Comparison of ENCODE assay signal across 20 mouse cellular contexts in genomic region chr5:52954713-52955112, GRCm38 (mm10).
DNase-seq lines count a peak whose midpoint lies in the region; ATAC-seq lines count a peak whose summit lies in the region.
"Had no signal": no experiment of that assay in that cellular context is flagged by ENCODE, and none has a peak within 500 bp of the region (broad histone marks: within the 10 kb centered on the region; RNA-seq: fewer than 3 reads in every experiment).

No protein-coding gene starts in this region.

- peak; percentile 22 to 74 for DNase-seq in layer of hippocampus, adult 18-20 months (ENCODE audit: low spot score in 2 of 2)
- no peak for DNase-seq in layer of hippocampus, postnatal 25 days (ENCODE audit: extremely low spot score in 1 of 2, low spot score in 1 of 2)
- peak; percentile 44 for DNase-seq in right cerebral cortex, adult 18-20 months
- no peak for DNase-seq in right cerebral cortex, postnatal 14 days
- peak; percentile 29 for DNase-seq in layer of hippocampus, adult 9-10 months (ENCODE audit: low spot score)
- DNase-seq: adrenal gland, postnatal 25 days; B cell, adult 2 months; cerebellum, adult 2 months; cerebellum, postnatal 14 days; forebrain, postnatal 0 days; gastrocnemius, postnatal 10 days; heart, postnatal 10 days; kidney, adult 11 months; kidney, postnatal 14 days; liver; lung, adult 2 months; thymus, postnatal 14 days had no signal

- ATAC-seq in megakaryocyte-erythroid progenitor cell, adult 5-6 weeks (replicated peaks; ENCODE audit: low FRiP score, low TSS enrichment, poor library complexity, severe bottlenecking): no peak
- ATAC-seq in monocyte, adult 5-6 weeks (replicated peaks; ENCODE audit: insufficient number of reproducible peaks, low FRiP score, low TSS enrichment, poor library complexity, severe bottlenecking): no peak
- ATAC-seq: forebrain, postnatal 0 days; midbrain, embryonic 16.5 days had no signal

Comparison
In these comparisons a context has a peak if more than half of its experiments do, and no peak if none do; other contexts are left out.
1. DNase-seq: peak in layer of hippocampus, adult 18-20 months (2 of 2), right cerebral cortex, adult 18-20 months (single experiment) and layer of hippocampus, adult 9-10 months (single experiment); none in layer of hippocampus, postnatal 25 days (0 of 2) and right cerebral cortex, postnatal 14 days (single experiment).